Mouse (Mus musculus) spleen, adult 2 months (tissue): ENCODE measurements around the gene Rpl12. TPM values are rescaled to one million over a fixed set of nuclear protein-coding genes. Genes with fewer than 3 reads are reported as not detected.

Experiments
- DNase-seq, 2 experiments: peaks; one replicate each; pipeline versions ENCODE4 v3.0.0 to v3.0.0-alpha.2; 2012 to 2021; ENCODE audit warnings: low spot score in 2 of 2, low read depth in 1 of 2
- H3K27ac ChIP-seq: fragments of 200-500 bp; 2 replicates; pipeline ENCODE4 v1.5.1; 2012; ENCODE audit warnings: low read length, inconsistent platforms; ENCODE audit not compliant: insufficient read depth
- H3K27me3 ChIP-seq: fragments of 200-500 bp; 2 replicates; pipeline ENCODE4 v1.6.1; 2012; ENCODE audit warnings: mild to moderate bottlenecking, moderate library complexity, low read length, inconsistent platforms; ENCODE audit not compliant: control insufficient read depth, insufficient read depth
- H3K36me3 ChIP-seq: fragments of 200-500 bp; 2 replicates; pipeline ENCODE4 v1.6.1; 2012; ENCODE audit warnings: mild to moderate bottlenecking, low read length, inconsistent platforms; ENCODE audit not compliant: control insufficient read depth, insufficient read depth
- H3K4me1 ChIP-seq: fragments of 200-500 bp; 2 replicates; pipeline ENCODE4 v1.6.1; 2011; ENCODE audit warnings: inconsistent platforms; ENCODE audit not compliant: control insufficient read depth, insufficient read depth, insufficient read length
- H3K4me3 ChIP-seq: fragments of 200-500 bp; 2 replicates; pipeline ENCODE4 v1.5.1; 2011; ENCODE audit warnings: mild to moderate bottlenecking, inconsistent platforms; ENCODE audit not compliant: insufficient read depth, insufficient read length; ENCODE audit errors: extremely low read depth
- CTCF ChIP-seq: fragments of 200-500 bp; IDR thresholded peaks from 2 replicates; pipeline ENCODE4 v1.5.1; 2011; ENCODE audit warnings: mild to moderate bottlenecking, inconsistent platforms; ENCODE audit not compliant: insufficient read depth, insufficient read length, insufficient replicate concordance; ENCODE audit errors: extremely low read depth
- POLR2A ChIP-seq: fragments of 200-500 bp; IDR thresholded peaks from 2 replicates; pipeline ENCODE4 v1.6.1; 2011; ENCODE audit warnings: low read depth, low read length, inconsistent platforms
- WGBS: fragments of 180-500 bp; shearing (Covaris S2); methylation state at CpG from one replicate; pipeline ENCODE4 v1.1.7; 2018; 5-methylcytosine and 5-hydroxymethylcytosine counted together
- polyA plus RNA-seq: library from polyadenylated mRNA; depleted of rRNA; stranded (reverse); fragments of >200 nt; gene quantifications from 2 replicates; pipeline ENCODE4 v1.2.3, GENCODE M21; 2012

Rpl12 gene
- polyA plus RNA-seq, 1 experiment: 627 TPM

GRCm38 (mm10) chr2:32940483-32940882, 20.9 kb upstream of the Rpl12 start:
- H3K36me3 ChIP-seq: peaks cover 11% of the 10 kb centered on the region
- 94% methylated on average over 4 of the region's 4 CpGs for WGBS
- TF ChIP-seq POLR2A (no peak), CTCF (no peak)
- no peaks in the 10 kb centered on the region for H3K27me3 ChIP-seq
- no peaks in the 10 kb centered on the region for H3K4me1 ChIP-seq
- DNase-seq: no peak
- no peak overlapping the region for H3K27ac ChIP-seq
- no peak overlapping the region for H3K4me3 ChIP-seq

- WGBS: 76% methylated on average over 11 of the region's 11 CpGs
- Histone ChIP-seq H3K36me3 (peaks cover 13% of the 10 kb centered on the region), H3K27ac (no peak overlapping the region)
Observed at GRCm38 (mm10) chr2:32947454-32947853, 13.9 kb upstream of the Rpl12 start.

GRCm38 (mm10) chr2:32954581-32954980, 6.8 kb upstream of the Rpl12 start:
- Histone ChIP-seq H3K27ac (no peak overlapping the region), H3K27me3 (no peaks in the 10 kb centered on the region), H3K4me1 (no peaks in the 10 kb centered on the region), H3K36me3 (peaks cover 5% of the 10 kb centered on the region), H3K4me3 (no peak overlapping the region)
- DNase-seq: no peak
- WGBS: 89% methylated on average over 2 of the region's 2 CpGs
- TF ChIP-seq POLR2A (no peak), CTCF (no peak)

More at GRCm38 (mm10) chr2:32947454-32947853, 13.9 kb upstream of the Rpl12 start:
- Histone ChIP-seq H3K4me1 (no peaks in the 10 kb centered on the region), H3K4me3 (no peak overlapping the region), H3K27me3 (no peaks in the 10 kb centered on the region)
- DNase-seq: no peak
- TF ChIP-seq POLR2A (no peak), CTCF (no peak)

GRCm38 (mm10) chr2:32957344-32957743, 4.0 kb upstream of the Rpl12 start:
- H3K27ac ChIP-seq: no peak overlapping the region
- no peak for DNase-seq
- no peak overlapping the region for H3K4me3 ChIP-seq
- WGBS: 71% methylated on average over 8 of the region's 8 CpGs
- peaks cover 5% of the 10 kb centered on the region for H3K36me3 ChIP-seq
- TF ChIP-seq POLR2A (no peak), CTCF (no peak)
- H3K27me3 ChIP-seq: no peaks in the 10 kb centered on the region
- peaks cover 2% of the 10 kb centered on the region; the same call in 1 of the 2 replicates for H3K4me1 ChIP-seq

- Histone ChIP-seq H3K4me1 (peaks cover 2% of the 10 kb centered on the region; the same call in 1 of the 2 replicates), H3K4me3 (no peak overlapping the region), H3K27ac (no peak overlapping the region), H3K36me3 (peaks cover 16% of the 10 kb centered on the region), H3K27me3 (no peaks in the 10 kb centered on the region)
- DNase-seq: no peak
- 88% methylated on average over 4 of the region's 4 CpGs for WGBS
- TF ChIP-seq POLR2A: no peak
- TF ChIP-seq CTCF: no peak
Observed at GRCm38 (mm10) chr2:32960273-32960672, 1.1 kb upstream of the Rpl12 start.

- 2% methylated on average over 33 of the region's 33 CpGs for WGBS
- peak overlapping the region; percentile 82 for H3K27ac ChIP-seq
- H3K27me3 ChIP-seq: no peaks in the 10 kb centered on the region
- peaks cover 16% of the 10 kb centered on the region for H3K36me3 ChIP-seq
- H3K4me1 ChIP-seq: peaks cover 8% of the 10 kb centered on the region; the same call in 1 of the 2 replicates
- peak overlapping the region; percentile 86 for H3K4me3 ChIP-seq
- TF ChIP-seq POLR2A (no peak), CTCF (no peak)
- peak in 1 of 2 experiments; percentile 12 for DNase-seq
Observed at GRCm38 (mm10) chr2:32962062-32962874, 909 bp downstream of the Rpl12 start.

- H3K27ac ChIP-seq: peak overlapping the region; percentile 82
- H3K36me3 ChIP-seq: peaks cover 16% of the 10 kb centered on the region
- no peak for TF ChIP-seq POLR2A
- TF ChIP-seq CTCF: no peak
- WGBS: 3% methylated on average over 9 of the region's 9 CpGs
- no peaks in the 10 kb centered on the region for H3K27me3 ChIP-seq
- peak overlapping the region; percentile 86 for H3K4me3 ChIP-seq
- peaks cover 11% of the 10 kb centered on the region; the same call in 1 of the 2 replicates for H3K4me1 ChIP-seq
- peak in 1 of 2 experiments; percentile 22 for DNase-seq
Observed at GRCm38 (mm10) chr2:32962875-32963220, 1.5 kb downstream of the Rpl12 start.
